Mouse (Mus musculus): ENCODE results near the gene Sdk1.

DNA sequence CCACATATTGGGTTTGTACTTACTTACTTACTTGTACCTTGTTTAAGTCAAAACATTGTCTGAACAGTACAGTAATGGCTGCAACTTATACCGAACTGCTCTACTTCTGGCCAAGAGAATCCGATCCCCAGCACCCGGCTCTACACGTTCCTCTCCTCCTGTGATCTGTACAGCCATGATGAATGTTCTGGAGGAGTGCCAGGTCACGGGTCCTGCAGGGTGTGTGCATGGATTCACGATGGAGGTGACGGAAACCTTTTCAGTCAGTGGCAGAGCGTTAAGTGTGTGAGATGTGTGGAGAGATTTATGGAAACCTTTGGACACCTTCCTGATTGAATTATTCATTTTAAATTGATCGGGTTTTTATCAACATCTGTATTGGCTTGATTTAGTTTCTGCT, 312.2 kb downstream of the Sdk1 start:
- TF ChIP-seq CTCF (IDR thresholded peaks at IDR 0.05; ENCODE audit: low read depth, low read length) = no peak
- TF ChIP-seq POLR2A (IDR thresholded peaks at IDR 0.05; ENCODE audit: borderline replicate concordance, low read depth, low read length) = no peak

Data from bone marrow macrophage, adult 2 months (primary cell).